In genomic region chr15:81255063-81255462, GRCm38 (mm10) we compare ENCODE assay signal across 18 mouse cellular contexts. TPM values are rescaled to one million over a fixed set of nuclear protein-coding genes. Genes with fewer than 3 reads are reported as not detected.
DNase-seq lines count a peak whose midpoint lies in the region; ATAC-seq lines count a peak whose summit lies in the region.
"Had no signal": no experiment of that assay in that cellular context is flagged by ENCODE, and none has a peak within 500 bp of the region (broad histone marks: within the 10 kb centered on the region; RNA-seq: fewer than 3 reads in every experiment).

No protein-coding gene starts in this region.

- no peaks in the 10 kb centered on the region for H3K36me3 ChIP-seq in hindbrain, embryonic 15.5 days
- no peaks in the 10 kb centered on the region for H3K36me3 ChIP-seq in hindbrain, embryonic 14.5 days (replicated peaks; ENCODE audit: control insufficient read depth, insufficient read depth)
- no peaks in the 10 kb centered on the region for H3K36me3 ChIP-seq in intestine, embryonic 16.5 days (ENCODE audit: control insufficient read depth, insufficient read depth, low read length)

- no peak for ATAC-seq in hindbrain, embryonic 15.5 days (ENCODE audit: low FRiP score, low read depth)
- ATAC-seq in hindbrain, embryonic 14.5 days (ENCODE audit: low FRiP score) = no peak
- 0 out of 2 replicates have a peak, but pooled peaks have one; percentile 31 for ATAC-seq in intestine, embryonic 16.5 days

- no peaks in the 10 kb centered on the region for H3K27me3 ChIP-seq in hindbrain, embryonic 15.5 days
- H3K27me3 ChIP-seq in hindbrain, embryonic 14.5 days (ENCODE audit: control insufficient read depth, insufficient read depth, low read length) = no peaks in the 10 kb centered on the region
- H3K27me3 ChIP-seq in intestine, embryonic 16.5 days (replicated peaks; ENCODE audit: control insufficient read depth, insufficient read depth, low read length) = no peaks in the 10 kb centered on the region

- H3K27ac ChIP-seq in hindbrain, embryonic 15.5 days (replicated peaks) = peak overlapping the region; percentile 64
- no peak overlapping the region for H3K27ac ChIP-seq in hindbrain, embryonic 14.5 days
- no peak overlapping the region for H3K27ac ChIP-seq in intestine, embryonic 16.5 days (ENCODE audit: low read length)
- H3K27ac ChIP-seq: heart, adult 2 months had no signal

- H3K9me3 ChIP-seq in hindbrain, embryonic 15.5 days = no peaks in the 10 kb centered on the region
- H3K9me3 ChIP-seq in hindbrain, embryonic 14.5 days (ENCODE audit: control insufficient read depth, low read length) = no peaks in the 10 kb centered on the region
- H3K9me3 ChIP-seq in intestine, embryonic 16.5 days (ENCODE audit: control insufficient read depth, low read length) = no peaks in the 10 kb centered on the region

- no peak for DNase-seq in hindbrain, embryonic 14.5 days (ENCODE audit: low spot score)
- peak; percentile 39 for DNase-seq in CD4-positive helper T cell, adult 2 months (ENCODE audit: low read depth, low spot score)
- peak; percentile 51 for DNase-seq in ZHBTc4 (ENCODE audit: low read depth, low spot score)
- no peak for DNase-seq in gastrocnemius, postnatal 4 days (ENCODE audit: low spot score in 2 of 2)
- DNase-seq in left cerebral cortex, adult 18-20 months (ENCODE audit: low spot score in 2 of 2) = no peak
- DNase-seq in adrenal gland, adult 2 months = no peak
- DNase-seq: adrenal gland, postnatal 36 days; cerebellum, postnatal 25 days; heart, adult 2 months; kidney, adult 2 months; kidney, postnatal 36 days; lung, embryonic 14.5 days had no signal

- 34% methylated on average over 6 of the region's 6 CpGs for WGBS in hindbrain, embryonic 15.5 days
- 43% methylated on average over 6 of the region's 6 CpGs for WGBS in hindbrain, embryonic 14.5 days
- 41% methylated on average over 6 of the region's 6 CpGs for WGBS in intestine, embryonic 16.5 days

- peaks cover 10% of the 10 kb centered on the region for H3K4me1 ChIP-seq in hindbrain, embryonic 15.5 days (replicated peaks)
- 0 out of 2 replicates have a peak, but pooled peaks cover 4% of the 10 kb centered on the region for H3K4me1 ChIP-seq in hindbrain, embryonic 14.5 days (replicated peaks; ENCODE audit: control insufficient read depth, insufficient read depth, low read length)
- H3K4me1 ChIP-seq in intestine, embryonic 16.5 days (ENCODE audit: control insufficient read depth, insufficient read depth, low read length) = peaks cover 7% of the 10 kb centered on the region

- H3K4me2 ChIP-seq in hindbrain, embryonic 15.5 days = no peak overlapping the region
- no peak overlapping the region for H3K4me2 ChIP-seq in hindbrain, embryonic 14.5 days (replicated peaks)
- H3K4me2 ChIP-seq in intestine, embryonic 16.5 days (ENCODE audit: low read depth, low read length) = no peak overlapping the region
- H3K4me2 ChIP-seq: liver, embryonic 11.5 days; lung, embryonic 14.5 days had no signal

- no peak overlapping the region for H3K9ac ChIP-seq in hindbrain, embryonic 15.5 days
- H3K9ac ChIP-seq in hindbrain, embryonic 14.5 days = no peak overlapping the region
- H3K9ac ChIP-seq in intestine, embryonic 16.5 days (ENCODE audit: low read depth, low read length) = no peak overlapping the region
- H3K9ac ChIP-seq: lung, embryonic 14.5 days had no signal

- no peak overlapping the region for H3K4me3 ChIP-seq in hindbrain, embryonic 15.5 days
- no peak overlapping the region for H3K4me3 ChIP-seq in hindbrain, embryonic 14.5 days (replicated peaks; ENCODE audit: low read length)
- H3K4me3 ChIP-seq in intestine, embryonic 16.5 days (ENCODE audit: low read length) = no peak overlapping the region
- H3K4me3 ChIP-seq: heart, adult 2 months had no signal

RNA-seq across cellular contexts. Expression of gene Mchr1, which starts 19.8 kb away (rescaled TPM):
- polyA plus RNA-seq in hindbrain, embryonic 15.5 days (2015; fragmentation: Nextera tagmentation; extraction: Ambion mirVana) = 5.6 and 5.7 TPM in 2 replicates
- 3.4 and 5.4 TPM in 2 replicates for polyA plus RNA-seq in hindbrain, embryonic 14.5 days (2014; fragmentation: Nextera tagmentation; extraction: Ambion mirVana)
- 0.97 and 1.2 TPM in 2 replicates for polyA plus RNA-seq in intestine, embryonic 16.5 days (2015; fragmentation: Nextera tagmentation; extraction: Ambion mirVana)
- 1 to 10 TPM; 2.7 to 3.9 TPM for total RNA-seq in gastrocnemius, postnatal 4 days (2021)
- 10 to 100 TPM; 20.7 to 25.6 TPM for total RNA-seq in left cerebral cortex, adult 18-20 months (2021)
- under 1 TPM; 0.17 to 0.55 TPM for total RNA-seq in adrenal gland, adult 2 months (2021)
- 0.45 and 0.86 TPM in 2 replicates for polyA plus RNA-seq in adrenal gland, adult 2 months (2012; rRNA removed)
- total RNA-seq: heart, adult 2 months; MEL; neutrophil, adult 5-6 weeks had no signal
- polyA plus RNA-seq: heart, adult 2 months; heart, postnatal 0 days had no signal

Comparison
In these comparisons a context has a peak if more than half of its experiments do, and no peak if none do; other contexts are left out.
1. DNase-seq: peak in CD4-positive helper T cell, adult 2 months (single experiment) and ZHBTc4 (single experiment); none in hindbrain, embryonic 14.5 days (single experiment), gastrocnemius, postnatal 4 days (0 of 2), left cerebral cortex, adult 18-20 months (0 of 2) and adrenal gland, adult 2 months (single experiment).